Mouse (Mus musculus): ENCODE data around the gene Atp6v1g2.

Gene Atp6v1g2

DNA sequence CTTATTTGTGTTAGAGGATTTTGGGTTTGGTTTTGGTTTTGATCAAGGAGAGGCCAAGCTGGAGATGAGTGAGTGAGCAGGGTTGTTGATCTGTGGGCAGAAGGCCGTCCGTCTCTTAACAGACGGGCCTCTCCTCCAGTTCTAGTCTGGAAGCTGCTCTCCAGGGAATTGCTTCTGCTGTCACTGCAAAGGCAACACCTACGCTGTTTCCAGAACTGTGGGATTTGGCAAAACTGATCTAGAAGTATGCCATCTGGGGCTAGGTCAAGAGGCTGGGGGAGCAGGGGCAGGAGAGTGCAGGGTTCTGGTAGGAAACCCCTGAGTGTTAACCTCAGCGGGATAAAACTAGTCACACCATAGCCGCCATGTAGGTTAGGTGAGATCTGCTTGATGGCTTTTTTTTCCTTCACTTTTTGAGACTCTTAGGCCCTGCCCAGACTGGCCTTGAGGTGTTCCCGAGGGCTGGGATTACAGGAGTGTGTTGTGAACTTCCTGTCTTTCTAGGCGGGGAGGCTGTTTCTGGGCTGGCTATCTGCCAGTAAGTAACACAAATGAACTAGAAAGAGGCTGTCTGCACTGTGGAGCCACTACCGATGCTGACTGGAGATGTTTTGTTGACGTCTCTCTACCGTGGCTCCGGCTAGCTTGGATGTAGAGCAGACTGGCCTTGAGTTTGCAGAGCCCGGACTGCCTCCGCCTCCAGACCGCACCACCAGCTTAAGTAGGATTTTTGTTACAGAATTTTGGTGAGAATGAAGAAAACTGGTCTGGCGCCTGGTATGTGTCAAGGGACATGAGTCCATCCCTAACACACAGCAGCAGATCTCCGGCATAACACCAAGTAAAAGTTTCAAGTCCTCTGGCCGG is at the start of gene Atp6v1g2:
TSS of gene Atp6v1g2 (plus strand) at position 547 of the 867 bp plus-strand sequence.
- peak in 1 of 2 experiments; percentile 11 for DNase-seq

- peak; percentile 49 to 62 for DNase-seq
These were observed 47.5 kb upstream of the Atp6v1g2 start for GRCm38 (mm10) chr17:35185639-35186611.

- peak in 1 of 2 experiments; percentile 46 for DNase-seq
These were observed 46.8 kb upstream of the Atp6v1g2 start for GRCm38 (mm10) chr17:35186681-35187080.

DNA sequence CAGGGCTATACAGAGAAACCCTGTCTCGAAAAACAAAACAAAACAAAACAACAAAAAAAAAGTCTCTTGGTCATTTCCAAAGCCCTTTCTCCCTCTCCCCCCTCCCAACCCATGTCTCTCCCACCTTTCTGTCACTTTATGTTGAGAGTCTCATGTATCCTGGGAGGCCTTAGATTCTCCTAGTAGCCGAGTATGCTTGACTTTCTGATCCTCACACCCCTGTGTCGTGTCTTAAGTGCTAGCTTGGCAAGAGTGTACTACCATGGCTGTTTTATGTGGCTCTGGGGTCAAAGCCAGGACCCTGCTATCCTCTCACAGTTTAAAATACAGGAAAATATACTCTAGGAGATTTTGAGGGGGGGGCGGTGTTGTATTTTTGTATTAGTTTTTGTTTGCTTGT is 46.1 kb upstream of the Atp6v1g2 start:
- DNase-seq: no peak

DNA sequence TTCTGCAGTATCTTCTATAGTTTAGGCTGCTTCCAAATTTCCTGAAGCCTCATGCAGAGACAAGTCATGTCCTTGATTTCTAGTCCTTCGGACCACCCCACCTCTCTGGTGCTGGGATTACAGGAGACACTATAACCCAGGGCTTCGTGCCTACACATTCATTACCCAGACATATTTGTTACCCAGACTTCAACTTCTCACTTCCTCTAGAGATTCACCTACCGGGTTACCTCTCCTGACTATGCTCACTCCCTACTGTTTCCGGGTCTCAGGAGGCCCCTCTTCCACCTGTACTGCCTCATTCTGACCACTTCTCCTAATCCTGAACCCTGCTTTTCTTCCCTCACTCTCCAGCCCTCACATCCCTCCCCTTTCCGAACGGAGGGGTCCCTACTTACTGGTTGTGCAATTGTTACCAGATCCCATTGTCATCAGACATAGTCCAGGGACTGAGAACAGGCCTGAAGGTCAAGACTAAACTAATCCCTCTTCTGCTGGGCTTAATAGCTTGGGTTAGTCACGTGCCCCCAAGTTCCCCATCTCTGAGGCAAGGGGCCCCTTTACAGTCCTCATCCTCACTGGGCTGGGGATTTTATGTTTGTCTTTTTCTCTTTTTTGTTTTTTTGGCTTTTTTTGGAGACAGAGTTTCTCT is 45.4 kb upstream of the Atp6v1g2 start, which contains the start of gene Lst1:
TSS of gene Lst1 (minus strand) at position 481 of the 652 bp plus-strand sequence.
- DNase-seq: no peak

DNA sequence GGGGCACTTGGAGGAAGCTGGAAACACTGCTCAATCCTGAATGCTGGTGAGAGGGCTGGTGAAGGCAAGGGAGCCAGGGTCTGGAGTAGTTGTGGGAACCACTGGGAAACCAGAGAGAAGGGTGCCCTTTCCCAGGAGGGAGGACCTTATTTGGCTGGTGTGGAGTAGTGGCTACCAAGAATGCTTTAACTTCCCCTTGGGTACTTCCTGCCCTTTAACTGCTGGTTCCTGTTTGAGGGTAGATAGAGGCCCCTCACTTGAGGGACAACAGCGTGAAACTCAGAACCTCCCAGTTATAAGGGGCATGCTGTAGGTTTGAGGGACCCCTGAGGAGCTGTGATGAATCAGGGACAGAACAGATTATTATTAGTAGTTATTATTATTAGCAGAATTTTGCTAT is 44.3 kb upstream of the Atp6v1g2 start:
- DNase-seq: no peak

- DNase-seq: no peak
These were observed 43.4 kb upstream of the Atp6v1g2 start for GRCm38 (mm10) chr17:35190096-35190495.

DNA sequence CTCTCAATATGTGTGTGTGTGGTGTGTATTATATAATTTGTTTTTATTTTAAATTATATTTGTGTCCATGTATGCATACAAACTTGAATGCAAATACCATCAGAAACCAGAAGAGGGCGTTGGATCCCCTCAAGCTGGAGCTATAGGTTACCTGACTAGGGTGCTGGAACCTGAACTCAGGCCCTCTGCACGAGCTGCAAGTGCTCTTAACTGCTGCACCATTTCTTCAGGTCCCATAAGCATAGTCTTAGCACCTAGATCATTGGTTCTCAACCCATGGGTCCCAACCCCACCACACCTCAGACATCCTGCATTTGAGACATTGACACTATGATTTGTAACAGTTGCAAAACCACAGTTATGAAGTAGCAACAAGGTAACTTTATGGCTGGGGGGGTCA is 41.7 kb upstream of the Atp6v1g2 start:
- no peak for DNase-seq

DNA sequence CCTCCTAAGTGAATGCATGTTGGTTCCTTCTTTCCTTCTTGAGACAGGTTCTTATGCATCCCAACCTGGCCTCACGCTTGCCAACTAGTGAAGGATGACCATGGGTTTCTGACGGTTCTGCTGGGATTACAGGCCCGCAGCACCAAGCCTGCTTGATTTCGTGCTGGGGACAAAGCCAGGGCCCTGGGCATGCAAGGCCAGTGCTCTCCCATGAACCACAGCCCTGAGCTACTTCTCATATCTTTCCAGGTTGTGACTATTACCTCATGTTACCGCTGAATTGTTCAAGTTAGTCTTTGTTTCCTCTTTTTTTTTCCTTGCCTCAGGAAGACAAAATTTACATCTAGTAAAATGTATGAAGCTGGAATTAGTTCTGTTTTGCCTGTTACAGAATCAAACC is 40.5 kb upstream of the Atp6v1g2 start:
- no peak for DNase-seq

DNA sequence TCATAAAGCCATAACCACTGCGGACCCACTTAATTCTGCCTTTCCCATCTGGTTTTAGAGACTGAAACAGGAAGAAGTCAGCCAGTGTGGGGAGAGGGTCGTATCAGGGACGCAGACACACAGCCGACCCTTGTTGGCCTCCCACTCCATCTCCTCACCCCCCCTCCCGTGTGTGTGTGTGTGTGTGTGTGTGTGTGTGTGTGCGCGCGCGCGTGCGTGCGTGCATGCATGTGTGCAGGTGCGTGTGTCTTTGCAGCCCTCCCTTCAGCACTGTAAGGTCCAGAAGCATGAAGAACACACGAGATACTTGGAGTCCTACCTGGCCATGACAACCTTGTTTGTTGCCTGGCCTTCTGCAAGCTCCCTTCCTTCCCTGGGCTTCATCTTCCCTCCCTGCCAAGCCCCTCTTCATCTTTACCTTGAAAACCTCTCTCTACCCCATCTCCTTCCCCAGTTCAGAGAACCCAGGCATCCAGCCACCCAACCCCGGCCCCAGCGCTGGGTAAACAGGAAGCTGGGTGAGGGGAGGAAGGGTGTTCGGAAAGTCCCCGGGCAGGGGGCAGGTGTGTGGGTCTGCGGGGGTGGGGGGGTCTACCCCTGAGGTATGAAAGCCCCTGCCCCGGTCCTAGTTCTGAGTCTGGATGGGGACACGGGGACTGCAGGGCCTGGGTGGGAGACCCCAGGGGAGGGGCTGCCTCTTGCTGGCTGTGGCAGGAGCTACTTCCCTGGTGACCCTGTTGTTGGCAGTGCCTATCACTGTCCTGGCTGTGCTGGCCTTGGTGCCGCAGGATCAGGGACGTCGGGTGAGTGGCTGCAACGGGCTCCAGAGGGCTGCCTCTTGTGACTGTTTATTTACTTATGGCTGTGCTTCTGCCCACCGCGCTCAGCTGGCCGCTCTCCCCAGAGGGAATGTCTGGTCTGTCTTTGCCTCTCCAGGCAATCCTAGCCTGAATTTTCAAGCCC is 39.3 kb upstream of the Atp6v1g2 start, which contains the start of gene Ltb:
TSS of gene Ltb (plus strand) at position 559 of the 963 bp plus-strand sequence.
- DNase-seq: no peak

DNA sequence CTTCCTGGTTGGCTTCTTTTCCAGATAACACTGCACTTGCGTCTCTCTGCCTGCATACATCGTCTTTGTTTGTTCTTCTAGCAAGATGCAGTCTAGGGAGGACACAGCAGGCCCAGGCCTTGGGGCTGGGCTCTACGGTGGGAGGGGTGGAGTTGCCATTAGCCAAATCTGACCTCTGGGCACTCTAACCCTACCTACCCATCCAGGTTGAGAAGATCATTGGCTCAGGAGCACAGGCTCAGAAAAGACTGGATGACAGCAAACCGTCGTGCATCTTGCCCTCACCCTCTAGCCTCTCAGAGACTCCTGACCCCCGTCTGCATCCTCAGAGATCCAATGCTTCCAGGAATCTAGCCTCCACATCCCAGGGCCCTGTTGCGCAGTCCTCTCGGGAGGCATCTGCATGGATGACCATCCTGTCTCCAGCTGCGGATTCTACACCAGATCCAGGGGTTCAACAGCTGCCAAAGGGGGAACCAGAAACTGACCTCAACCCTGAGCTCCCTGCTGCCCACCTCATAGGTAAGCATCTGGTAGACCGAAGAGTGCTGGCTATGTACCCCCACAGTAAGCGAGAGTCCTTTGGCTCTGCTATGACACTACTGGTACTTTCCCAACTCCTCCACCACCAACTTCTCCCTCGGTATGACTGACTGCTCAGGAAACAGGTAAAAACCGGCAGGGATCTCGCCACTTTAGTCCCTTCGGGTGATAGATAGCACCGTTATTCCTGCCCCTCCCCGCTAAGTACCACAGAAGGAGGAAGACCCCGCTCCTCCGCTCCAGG is 38.4 kb upstream of the Atp6v1g2 start:
- no peak for DNase-seq

DNA sequence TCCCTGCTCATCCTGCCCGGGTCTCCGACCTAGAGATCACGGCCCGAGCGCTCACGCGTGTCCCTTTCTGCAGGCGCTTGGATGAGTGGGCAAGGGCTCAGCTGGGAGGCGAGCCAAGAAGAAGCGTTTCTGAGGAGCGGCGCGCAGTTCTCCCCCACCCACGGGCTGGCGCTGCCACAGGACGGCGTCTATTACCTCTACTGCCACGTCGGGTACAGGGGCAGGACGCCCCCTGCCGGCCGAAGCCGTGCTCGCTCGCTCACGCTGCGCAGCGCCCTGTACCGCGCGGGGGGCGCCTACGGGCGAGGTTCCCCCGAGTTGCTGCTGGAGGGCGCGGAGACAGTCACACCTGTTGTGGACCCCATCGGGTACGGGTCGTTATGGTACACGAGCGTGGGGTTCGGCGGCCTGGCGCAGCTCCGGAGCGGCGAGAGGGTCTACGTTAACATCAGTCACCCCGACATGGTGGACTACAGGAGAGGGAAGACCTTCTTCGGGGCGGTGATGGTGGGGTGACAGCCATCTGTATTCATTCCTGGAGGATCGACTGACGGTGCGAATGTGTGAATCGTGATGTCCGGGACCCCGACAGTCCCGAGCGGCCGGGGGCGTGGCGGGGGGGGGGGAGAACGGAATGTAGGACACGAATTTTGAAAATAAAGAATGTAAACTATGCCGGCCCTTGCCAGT is 37.7 kb upstream of the Atp6v1g2 start:
- DNase-seq: peak; percentile 84 to 86

DNA sequence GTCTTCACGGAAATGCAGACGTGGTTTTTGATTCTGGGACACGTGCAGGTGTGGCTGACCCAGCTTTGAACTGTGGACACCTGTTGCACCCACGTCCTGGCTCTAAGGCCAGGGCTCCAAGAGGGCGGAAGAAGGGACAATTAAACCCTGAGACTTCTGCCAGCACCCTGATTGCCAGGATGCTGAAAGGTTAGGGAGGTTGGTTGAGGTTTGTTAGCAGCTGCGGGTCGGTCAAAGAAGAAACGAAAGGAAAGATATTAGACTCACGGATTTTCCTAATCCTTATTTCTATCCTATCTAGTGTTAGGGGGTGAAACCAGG is 37.2 kb upstream of the Atp6v1g2 start:
- no peak for DNase-seq

GRCm38 (mm10) chr17:35197126-35197525 is 36.3 kb upstream of the Atp6v1g2 start:
- DNase-seq: no peak

- DNase-seq: no peak
These were observed 35.4 kb upstream of the Atp6v1g2 start for GRCm38 (mm10) chr17:35198029-35198428.

DNA sequence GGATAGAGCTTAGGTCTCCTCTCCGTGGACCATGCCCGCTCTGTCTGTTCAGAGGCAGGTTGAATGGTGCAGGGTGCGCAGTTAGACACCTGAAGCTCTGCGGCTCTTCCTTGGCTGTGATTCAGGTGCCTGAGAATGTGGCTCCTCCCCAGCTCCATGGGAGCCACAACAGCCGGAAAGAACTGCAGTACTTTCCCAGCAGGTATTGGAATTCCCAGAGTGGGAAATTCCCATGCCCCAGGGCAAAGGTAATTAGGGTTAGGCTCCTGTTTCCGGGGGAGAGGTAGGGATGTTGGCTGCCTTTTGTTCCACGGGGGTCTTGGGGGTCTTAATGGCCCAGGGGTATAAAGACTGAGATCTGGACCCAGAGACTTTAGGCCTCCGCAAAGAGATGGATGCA is 34.5 kb upstream of the Atp6v1g2 start:
- no peak for DNase-seq

- DNase-seq: no peak
These were observed 33.1 kb upstream of the Atp6v1g2 start for GRCm38 (mm10) chr17:35200398-35200797.

DNA sequence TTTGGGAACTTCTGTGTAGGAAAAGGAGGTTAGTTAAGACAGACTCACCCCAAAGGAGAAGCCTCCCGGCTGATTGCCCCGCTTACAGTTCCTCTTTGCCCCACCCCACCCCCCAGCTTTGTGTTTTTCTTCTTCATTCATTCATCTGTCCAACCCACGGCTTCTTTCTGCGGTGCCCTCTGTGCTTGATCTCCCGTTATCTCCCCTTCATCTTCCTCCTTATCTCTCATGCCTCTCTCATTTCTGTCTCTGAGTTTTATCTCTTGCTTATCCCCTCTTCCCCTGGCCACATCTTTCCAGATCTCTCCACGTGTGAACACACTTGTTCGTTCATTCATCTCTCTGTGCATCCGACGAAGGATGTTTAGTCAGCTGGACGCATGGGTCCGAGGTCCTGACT is 32.3 kb upstream of the Atp6v1g2 start:
- no peak for DNase-seq

- no peak for DNase-seq
These were observed 31.7 kb upstream of the Atp6v1g2 start, which contains the start of gene Tnf for GRCm38 (mm10) chr17:35201787-35202186. Gene Tnf (minus strand): TSS chr17:35202007.

- no peak for DNase-seq
These were observed 31.0 kb upstream of the Atp6v1g2 start for GRCm38 (mm10) chr17:35202442-35202841.

Measured in cerebellum, postnatal 10 days (tissue).